Mouse (Mus musculus): ENCODE results near the gene Ahnak. TPM values are rescaled to one million over a fixed set of nuclear protein-coding genes. Genes with fewer than 3 reads are reported as not detected.

Gene Ahnak
- polyA plus RNA-seq, 1 experiment from 2014 or later = 8.9 TPM

- Histone ChIP-seq H3K36me3 (no peaks in the 10 kb centered on the region), H3K9me3 (replicated peaks) (no peaks in the 10 kb centered on the region), H3K27me3 (ENCODE audit: low read depth, poor library complexity, severe bottlenecking) (no peaks in the 10 kb centered on the region), H3K4me1 (0 out of 2 replicates have a peak, but pooled peaks cover 4% of the 10 kb centered on the region), H3K4me3 (no peak overlapping the region), H3K27ac (no peak overlapping the region)
- no peak for DNase-seq (ENCODE audit: low spot score)
- WGBS = 89% methylated on average over 5 of the region's 5 CpGs
These were observed 36.6 kb downstream of the Ahnak start for GRCm38 (mm10) chr19:9025562-9026257.

- H3K27me3 ChIP-seq (ENCODE audit: low read depth, poor library complexity, severe bottlenecking) = no peaks in the 10 kb centered on the region
- no peaks in the 10 kb centered on the region for H3K36me3 ChIP-seq
- DNase-seq (ENCODE audit: low spot score) = no peak
- no peak overlapping the region for H3K4me3 ChIP-seq
- 90% methylated on average over 4 of the region's 4 CpGs for WGBS
- H3K4me1 ChIP-seq = 0 out of 2 replicates have a peak, but pooled peaks cover 4% of the 10 kb centered on the region
- no peaks in the 10 kb centered on the region for H3K9me3 ChIP-seq (replicated peaks)
- H3K27ac ChIP-seq = no peak overlapping the region
These were observed 37.5 kb downstream of the Ahnak start for GRCm38 (mm10) chr19:9026634-9027033.

- H3K4me3 ChIP-seq = no peak overlapping the region
- 0 out of 2 replicates have a peak, but pooled peaks cover 4% of the 10 kb centered on the region for H3K4me1 ChIP-seq
- DNase-seq (ENCODE audit: low spot score) = no peak
- no peaks in the 10 kb centered on the region for H3K9me3 ChIP-seq (replicated peaks)
- H3K36me3 ChIP-seq = no peaks in the 10 kb centered on the region
- no peak overlapping the region for H3K27ac ChIP-seq
- 54% methylated on average over 5 of the region's 5 CpGs for WGBS
- no peaks in the 10 kb centered on the region for H3K27me3 ChIP-seq (ENCODE audit: low read depth, poor library complexity, severe bottlenecking)
These were observed 38.7 kb downstream of the Ahnak start for GRCm38 (mm10) chr19:9027795-9028194.

GRCm38 (mm10) chr19:9028375-9028774 lies 39.3 kb downstream of the Ahnak start:
- no peak overlapping the region for H3K4me3 ChIP-seq
- H3K27ac ChIP-seq = no peak overlapping the region
- no peaks in the 10 kb centered on the region for H3K9me3 ChIP-seq (replicated peaks)
- WGBS = 83% methylated on average over 3 of the region's 3 CpGs
- no peaks in the 10 kb centered on the region for H3K27me3 ChIP-seq (ENCODE audit: low read depth, poor library complexity, severe bottlenecking)
- H3K36me3 ChIP-seq = no peaks in the 10 kb centered on the region
- 0 out of 2 replicates have a peak, but pooled peaks cover 4% of the 10 kb centered on the region for H3K4me1 ChIP-seq
- no peak for DNase-seq (ENCODE audit: low spot score)

GRCm38 (mm10) chr19:9029640-9030262 lies 40.7 kb downstream of the Ahnak start:
- Histone ChIP-seq H3K4me1 (0 out of 2 replicates have a peak, but pooled peaks cover 4% of the 10 kb centered on the region), H3K4me3 (no peak overlapping the region), H3K9me3 (replicated peaks) (no peaks in the 10 kb centered on the region), H3K27ac (no peak overlapping the region), H3K36me3 (no peaks in the 10 kb centered on the region), H3K27me3 (ENCODE audit: low read depth, poor library complexity, severe bottlenecking) (no peaks in the 10 kb centered on the region)
- 79% methylated on average over 2 of the region's 2 CpGs for WGBS
- DNase-seq (ENCODE audit: low spot score) = no peak

- Histone ChIP-seq H3K27me3 (ENCODE audit: low read depth, poor library complexity, severe bottlenecking) (no peaks in the 10 kb centered on the region), H3K36me3 (no peaks in the 10 kb centered on the region), H3K27ac (no peak overlapping the region), H3K4me3 (no peak overlapping the region), H3K9me3 (replicated peaks) (no peaks in the 10 kb centered on the region), H3K4me1 (0 out of 2 replicates have a peak, but pooled peaks cover 3% of the 10 kb centered on the region)
- DNase-seq (ENCODE audit: low spot score) = no peak
- 69% methylated on average over 7 of the region's 7 CpGs for WGBS
These were observed 43.5 kb downstream of the Ahnak start for GRCm38 (mm10) chr19:9032502-9033129.

- DNase-seq (ENCODE audit: low spot score) = no peak
- Histone ChIP-seq H3K27ac (no peak overlapping the region), H3K27me3 (ENCODE audit: low read depth, poor library complexity, severe bottlenecking) (no peaks in the 10 kb centered on the region), H3K4me3 (no peak overlapping the region), H3K4me1 (no peaks in the 10 kb centered on the region), H3K36me3 (no peaks in the 10 kb centered on the region), H3K9me3 (replicated peaks) (no peaks in the 10 kb centered on the region)
- 63% methylated on average over 9 of the region's 9 CpGs for whole genome bisulfite sequencing
These were observed 44.6 kb downstream of the Ahnak start for GRCm38 (mm10) chr19:9033412-9034340.

- no peaks in the 10 kb centered on the region for H3K9me3 ChIP-seq (replicated peaks)
- no peak overlapping the region for H3K27ac ChIP-seq
- H3K27me3 ChIP-seq (ENCODE audit: low read depth, poor library complexity, severe bottlenecking) = no peaks in the 10 kb centered on the region
- WGBS = 95% methylated on average over 3 of the region's 3 CpGs
- DNase-seq (ENCODE audit: low spot score) = no peak
- no peaks in the 10 kb centered on the region for H3K36me3 ChIP-seq
- no peak overlapping the region for H3K4me3 ChIP-seq
- no peaks in the 10 kb centered on the region for H3K4me1 ChIP-seq
These were observed 45.4 kb downstream of the Ahnak start for GRCm38 (mm10) chr19:9034480-9034879.

GRCm38 (mm10) chr19:9035101-9035500 lies 46.0 kb downstream of the Ahnak start:
- Histone ChIP-seq H3K4me1 (no peaks in the 10 kb centered on the region), H3K27me3 (ENCODE audit: low read depth, poor library complexity, severe bottlenecking) (no peaks in the 10 kb centered on the region), H3K9me3 (replicated peaks) (no peaks in the 10 kb centered on the region), H3K4me3 (no peak overlapping the region), H3K27ac (no peak overlapping the region), H3K36me3 (no peaks in the 10 kb centered on the region)
- WGBS = 87% methylated on average over 3 of the region's 3 CpGs
- DNase-seq (ENCODE audit: low spot score) = no peak

GRCm38 (mm10) chr19:9038136-9038535 lies 49.1 kb downstream of the Ahnak start:
- no peak overlapping the region for H3K4me3 ChIP-seq
- H3K4me1 ChIP-seq = no peaks in the 10 kb centered on the region
- WGBS = 67% methylated on average over 3 of the region's 3 CpGs
- no peaks in the 10 kb centered on the region for H3K9me3 ChIP-seq (replicated peaks)
- no peaks in the 10 kb centered on the region for H3K36me3 ChIP-seq
- DNase-seq (ENCODE audit: low spot score) = no peak
- H3K27me3 ChIP-seq (ENCODE audit: low read depth, poor library complexity, severe bottlenecking) = no peaks in the 10 kb centered on the region
- no peak overlapping the region for H3K27ac ChIP-seq

GRCm38 (mm10) chr19:9039266-9039665 lies 50.2 kb downstream of the Ahnak start:
- H3K36me3 ChIP-seq = no peaks in the 10 kb centered on the region
- H3K9me3 ChIP-seq (replicated peaks) = no peaks in the 10 kb centered on the region
- no peak for DNase-seq (ENCODE audit: low spot score)
- no peaks in the 10 kb centered on the region for H3K27me3 ChIP-seq (ENCODE audit: low read depth, poor library complexity, severe bottlenecking)
- H3K27ac ChIP-seq = no peak overlapping the region
- no peaks in the 10 kb centered on the region for H3K4me1 ChIP-seq
- 76% methylated on average over 4 of the region's 4 CpGs for WGBS
- H3K4me3 ChIP-seq = no peak overlapping the region

- Histone ChIP-seq H3K27ac (no peak overlapping the region), H3K27me3 (ENCODE audit: low read depth, poor library complexity, severe bottlenecking) (no peaks in the 10 kb centered on the region), H3K4me1 (no peaks in the 10 kb centered on the region), H3K9me3 (replicated peaks) (no peaks in the 10 kb centered on the region), H3K4me3 (no peak overlapping the region), H3K36me3 (no peaks in the 10 kb centered on the region)
- DNase-seq (ENCODE audit: low spot score) = no peak
- WGBS = 60% methylated on average over 7 of the region's 7 CpGs
These were observed 50.8 kb downstream of the Ahnak start for GRCm38 (mm10) chr19:9039928-9040327.
